Mouse (Mus musculus): ENCODE data around the gene Tpcn1.
A peak's percentile ranks its signal among the peaks of the same experiment; 100 is the strongest.

The Tpcn1 gene

GRCm38 (mm10) chr5:120588569-120589094, at the start of gene Tpcn1, which contains the start of gene Iqcd:
TSS of gene Tpcn1 (minus strand) at chr5:120588673.
TSS of gene Iqcd (plus strand) at chr5:120589016.
- DNase-seq, result peak; percentile 98 to 99

GRCm38 (mm10) chr5:120635633-120636032, 47.2 kb upstream of the Tpcn1 start:
- no peak for DNase-seq

- no peak for DNase-seq
These were observed 46.4 kb upstream of the Tpcn1 start for GRCm38 (mm10) chr5:120634860-120635259.

- DNase-seq, result no peak
These were observed 45.7 kb upstream of the Tpcn1 start, which contains the start of gene Cfap73 for GRCm38 (mm10) chr5:120634131-120634530. TSS of gene Cfap73 (minus strand) at chr5:120634235.

GRCm38 (mm10) chr5:120631892-120632291, 43.4 kb upstream of the Tpcn1 start:
- DNase-seq, result no peak

- no peak for DNase-seq
These were observed 42.7 kb upstream of the Tpcn1 start for GRCm38 (mm10) chr5:120631128-120631527.

- peak in 1 of 2 experiments; percentile 12 for DNase-seq
These were observed 40.2 kb upstream of the Tpcn1 start for GRCm38 (mm10) chr5:120628624-120629023.

- DNase-seq, result peak in 1 of 2 experiments; percentile 5
These were observed 39.2 kb upstream of the Tpcn1 start for GRCm38 (mm10) chr5:120627515-120628300.

- peak in 1 of 2 experiments; percentile 6 for DNase-seq
These were observed 37.9 kb upstream of the Tpcn1 start for GRCm38 (mm10) chr5:120626399-120626798.

- DNase-seq, result peak in 1 of 2 experiments; percentile 14
These were observed 36.0 kb upstream of the Tpcn1 start for GRCm38 (mm10) chr5:120624427-120624826.

- no peak for DNase-seq
These were observed 33.9 kb upstream of the Tpcn1 start for GRCm38 (mm10) chr5:120622198-120622851.

GRCm38 (mm10) chr5:120621846-120622197, 33.3 kb upstream of the Tpcn1 start:
- no peak for DNase-seq

- DNase-seq, result no peak
These were observed 32.7 kb upstream of the Tpcn1 start for GRCm38 (mm10) chr5:120621078-120621765.

GRCm38 (mm10) chr5:120620375-120621077, 32.1 kb upstream of the Tpcn1 start:
- DNase-seq, result peak; percentile 74 to 88

- DNase-seq, result peak; percentile 64 to 77
These were observed 30.7 kb upstream of the Tpcn1 start for GRCm38 (mm10) chr5:120619201-120619600.

GRCm38 (mm10) chr5:120618778-120619177, 30.3 kb upstream of the Tpcn1 start:
- no peak for DNase-seq

GRCm38 (mm10) chr5:120615903-120616302, 27.4 kb upstream of the Tpcn1 start:
- DNase-seq, result peak in 1 of 2 experiments; percentile 25

- peak; percentile 100 for DNase-seq
These were observed 24.5 kb upstream of the Tpcn1 start for GRCm38 (mm10) chr5:120612822-120613604.

- peak; percentile 98 to 99 for DNase-seq
These were observed 24.0 kb upstream of the Tpcn1 start, which contains the start of the genes Rita1 and Ddx54 for GRCm38 (mm10) chr5:120612442-120612821. TSS of gene Rita1 (minus strand) at chr5:120612589. TSS of gene Ddx54 (plus strand) at chr5:120612739.

GRCm38 (mm10) chr5:120611416-120611815, 22.9 kb upstream of the Tpcn1 start:
- peak in 1 of 2 experiments; percentile 48 for DNase-seq

- DNase-seq, result peak in 1 of 2 experiments; percentile 51
These were observed 22.4 kb upstream of the Tpcn1 start for GRCm38 (mm10) chr5:120610906-120611305.
